Mouse (Mus musculus) spleen, adult 2 months (tissue): ENCODE results near the gene Epha6.

ENCODE experiments used
- CTCF ChIP-seq: fragments of 200-500 bp; IDR thresholded peaks from 2 replicates; pipeline ENCODE4 v1.5.1; 2011; ENCODE audit warnings: mild to moderate bottlenecking, inconsistent platforms; ENCODE audit not compliant: insufficient read depth, insufficient read length, insufficient replicate concordance; ENCODE audit errors: extremely low read depth
- POLR2A ChIP-seq: fragments of 200-500 bp; IDR thresholded peaks from 2 replicates; pipeline ENCODE4 v1.6.1; 2011; ENCODE audit warnings: low read depth, low read length, inconsistent platforms

GRCm38 (mm10) chr16:60264719-60265508 lies 340.4 kb downstream of the Epha6 start:
- TF ChIP-seq CTCF: no peak
- TF ChIP-seq POLR2A: no peak
